Mouse (Mus musculus): ENCODE data around the gene Epb41l4b.

Epb41l4b gene

DNA sequence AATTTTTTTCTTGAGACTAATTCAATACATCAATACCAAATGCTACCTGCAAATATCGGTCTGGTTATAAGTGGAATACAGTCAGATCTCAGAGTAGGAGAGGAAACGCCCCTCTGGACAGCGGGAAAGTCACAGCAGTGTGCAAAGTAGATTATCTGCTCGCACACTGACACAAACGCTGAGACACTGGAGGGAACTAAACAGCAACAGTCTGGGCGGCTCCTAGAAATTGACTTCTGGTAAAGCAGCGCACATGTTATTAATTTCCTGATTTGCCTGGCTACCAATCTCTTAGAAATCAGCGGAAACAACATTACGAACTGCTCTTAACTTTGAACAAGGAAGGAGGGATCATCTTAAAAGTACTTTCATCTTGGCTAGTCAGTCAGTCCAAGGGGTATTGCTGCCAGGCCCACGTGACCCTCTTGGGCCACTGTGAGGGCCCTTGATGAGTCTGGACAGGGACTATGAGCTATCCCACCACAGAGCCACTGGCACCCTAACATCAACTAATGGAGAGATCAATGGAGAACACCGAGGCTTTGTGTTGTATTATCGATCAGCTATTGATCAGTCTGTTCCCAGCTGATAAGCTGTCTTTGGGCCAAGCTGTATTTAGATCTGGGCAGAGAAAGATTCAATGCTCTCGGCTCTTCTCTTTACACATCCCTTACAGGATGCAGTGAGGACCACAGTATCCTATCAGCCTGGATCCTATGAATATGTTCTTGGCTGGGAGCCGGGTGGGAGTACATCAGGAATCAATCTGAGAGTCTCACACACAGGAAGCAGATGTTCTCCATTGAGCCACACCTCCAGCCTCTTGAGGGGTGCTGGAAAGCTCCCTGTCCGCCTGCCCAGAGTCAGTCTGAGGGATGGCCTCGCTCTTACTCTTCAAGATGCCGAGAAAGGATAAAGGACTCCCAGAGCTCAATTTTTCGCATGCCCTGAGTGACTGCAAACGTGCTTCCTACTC is 28.3 kb downstream of the Epb41l4b start:
- no peak for DNase-seq (ENCODE audit: extremely low spot score, low spot score)

DNA sequence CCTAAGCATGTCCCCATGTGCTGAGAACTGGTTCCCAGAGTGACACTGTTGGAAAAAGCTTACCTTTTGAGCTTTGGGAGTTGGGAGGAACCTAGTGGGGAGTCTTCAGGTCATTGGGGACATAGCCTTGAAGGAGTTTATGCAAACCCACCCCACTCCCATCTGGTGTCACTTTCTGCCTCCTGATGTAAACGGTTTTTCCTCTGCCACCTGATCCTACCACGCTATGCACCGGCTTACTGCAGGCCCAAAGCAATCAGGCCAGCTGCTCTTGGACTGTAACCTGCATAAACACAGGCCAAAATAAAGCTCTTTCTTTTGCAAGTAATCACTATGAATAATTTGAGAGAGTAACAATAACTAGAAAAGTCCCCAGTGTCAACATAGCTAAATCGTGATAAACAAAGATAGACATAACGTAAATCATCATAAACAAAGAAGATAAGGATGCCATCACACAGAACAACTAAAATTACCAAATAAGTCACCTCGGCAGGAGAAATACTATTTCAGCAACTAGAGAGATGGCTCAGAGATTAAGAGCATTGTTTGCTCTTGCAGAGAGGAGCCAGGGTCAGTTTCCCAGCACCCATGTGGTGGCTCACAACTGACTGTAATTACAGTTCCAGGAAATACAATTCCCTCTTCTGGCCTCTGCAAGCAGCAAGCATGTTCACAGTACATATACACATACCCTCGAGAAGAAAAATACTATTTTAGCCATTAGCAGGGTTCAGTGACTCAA is 29.6 kb downstream of the Epb41l4b start:
- DNase-seq (ENCODE audit: extremely low spot score, low spot score), result no peak

DNA sequence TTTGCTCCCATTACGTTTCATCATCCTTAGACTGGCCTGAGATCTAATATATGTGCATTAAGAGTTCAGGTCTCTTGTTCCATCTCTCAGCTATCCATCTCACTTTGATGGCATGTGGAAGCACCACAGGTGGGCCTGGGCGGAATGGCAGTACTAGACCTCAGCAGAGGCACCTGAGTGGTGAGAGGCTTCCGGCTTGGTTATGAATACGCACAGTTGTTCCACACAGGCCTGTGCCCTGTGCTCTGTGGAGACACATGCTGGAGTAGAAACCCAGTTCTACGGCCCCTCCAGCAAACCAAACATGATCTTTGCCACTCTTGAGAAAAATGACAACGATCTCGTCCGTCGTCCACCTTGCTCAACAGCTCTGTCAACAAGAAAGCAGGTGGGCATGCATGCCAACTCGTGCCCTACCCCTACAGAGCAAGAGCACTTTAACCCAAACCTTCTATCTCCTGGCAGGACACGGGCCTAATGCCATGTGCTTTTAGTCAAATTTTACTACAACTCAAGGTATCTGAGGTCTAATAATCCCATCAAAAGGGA is 31.2 kb downstream of the Epb41l4b start:
- DNase-seq (ENCODE audit: extremely low spot score, low spot score), result no peak

DNA sequence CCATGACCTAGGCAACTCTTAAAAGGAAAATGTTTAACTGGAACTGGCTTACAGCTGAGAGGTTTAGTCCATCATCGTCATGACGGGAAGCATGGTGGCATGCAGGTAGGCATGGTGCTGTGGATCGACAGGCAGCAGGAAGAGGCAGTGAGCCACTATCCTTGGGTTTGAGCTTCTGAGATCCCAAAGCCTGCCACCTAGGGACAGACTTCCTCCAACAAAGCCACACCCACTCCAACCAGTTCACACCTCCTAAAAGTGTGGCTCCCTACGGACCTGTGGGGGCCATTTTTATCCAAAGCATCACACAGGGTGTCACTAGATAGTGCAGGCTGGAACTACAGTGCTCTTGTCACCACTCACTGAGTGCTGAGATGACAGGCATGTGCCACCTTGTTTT is 31.8 kb downstream of the Epb41l4b start:
- DNase-seq (ENCODE audit: extremely low spot score, low spot score), result no peak

DNA sequence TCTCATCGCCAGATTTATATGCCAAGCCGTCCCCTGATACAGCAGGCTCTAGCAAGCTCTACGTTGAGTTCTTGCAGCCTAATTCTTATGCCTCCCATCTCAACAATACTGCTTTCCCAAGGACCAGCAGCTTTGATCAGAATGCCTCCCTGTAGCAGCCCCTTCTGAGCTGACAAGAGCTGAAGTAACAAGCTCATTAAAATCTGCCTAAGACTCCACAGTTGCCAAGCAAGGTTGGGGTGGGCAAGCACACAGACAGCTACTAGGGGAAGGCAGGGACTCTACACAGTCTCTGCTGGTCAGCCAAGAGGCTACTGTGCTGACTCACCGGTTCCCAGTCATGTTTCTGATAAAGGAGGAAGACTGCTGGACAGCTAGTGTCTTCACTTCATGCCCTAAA is 33.7 kb downstream of the Epb41l4b start:
- DNase-seq (ENCODE audit: extremely low spot score, low spot score), result no peak

DNA sequence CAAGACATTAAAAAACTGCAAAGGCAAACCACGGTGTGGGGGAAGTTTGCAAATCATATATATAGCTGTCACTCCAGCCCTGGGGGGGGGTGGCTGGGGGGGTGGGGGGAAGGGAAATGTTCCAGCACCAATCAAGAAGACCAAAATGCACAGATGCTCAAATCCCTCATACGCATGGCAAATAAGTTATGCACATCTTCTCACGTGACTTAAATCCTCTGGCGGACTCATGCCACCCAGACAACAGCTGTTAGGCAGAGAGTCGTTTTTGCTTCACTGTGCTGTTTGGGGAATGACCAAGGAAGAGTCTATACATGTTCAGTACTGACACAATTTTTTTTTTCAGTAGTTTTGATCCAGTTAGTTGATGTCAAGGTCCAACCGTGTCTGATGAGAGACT is 37.9 kb downstream of the Epb41l4b start:
- no peak for DNase-seq (ENCODE audit: extremely low spot score, low spot score)

DNA sequence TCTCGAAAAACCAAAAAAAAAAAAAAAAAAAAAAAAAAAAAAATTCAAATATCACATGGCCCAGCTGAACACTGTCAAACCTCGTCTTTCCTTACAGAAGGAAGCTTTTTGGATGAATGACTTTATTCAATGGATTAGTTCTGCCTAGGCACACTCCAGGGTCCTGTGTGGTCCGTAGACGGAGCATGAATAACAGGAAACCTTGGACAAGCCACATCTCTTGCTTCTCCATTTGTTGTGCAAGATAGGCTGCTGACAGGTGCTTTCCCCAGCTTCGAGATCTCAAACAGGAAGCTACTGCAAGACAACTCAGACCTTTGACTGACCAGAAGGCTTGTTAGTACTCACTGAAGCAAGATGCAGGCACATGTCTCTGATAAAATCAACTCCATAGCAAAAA is 39.4 kb downstream of the Epb41l4b start:
- DNase-seq (ENCODE audit: extremely low spot score, low spot score), result no peak

DNA sequence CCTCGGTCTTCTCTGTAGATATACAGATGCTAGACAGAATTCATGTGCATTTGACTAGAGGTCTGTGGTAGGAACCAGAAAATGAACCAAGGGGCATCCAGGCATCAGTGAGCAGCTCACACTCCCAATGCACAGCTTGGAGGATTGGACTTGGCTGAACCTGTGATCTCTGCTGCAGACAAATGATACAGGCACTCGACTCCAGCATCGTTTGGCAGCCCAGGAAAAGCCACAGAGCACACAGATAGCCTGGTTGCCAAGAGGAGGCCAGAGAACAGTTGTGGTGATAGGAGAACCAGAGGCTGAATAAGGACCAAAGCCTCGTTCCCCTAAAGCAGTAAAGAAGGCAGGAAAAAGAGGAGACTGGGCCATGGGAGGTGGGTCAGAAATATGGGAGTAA is 42.1 kb downstream of the Epb41l4b start:
- DNase-seq (ENCODE audit: extremely low spot score, low spot score), result no peak

DNA sequence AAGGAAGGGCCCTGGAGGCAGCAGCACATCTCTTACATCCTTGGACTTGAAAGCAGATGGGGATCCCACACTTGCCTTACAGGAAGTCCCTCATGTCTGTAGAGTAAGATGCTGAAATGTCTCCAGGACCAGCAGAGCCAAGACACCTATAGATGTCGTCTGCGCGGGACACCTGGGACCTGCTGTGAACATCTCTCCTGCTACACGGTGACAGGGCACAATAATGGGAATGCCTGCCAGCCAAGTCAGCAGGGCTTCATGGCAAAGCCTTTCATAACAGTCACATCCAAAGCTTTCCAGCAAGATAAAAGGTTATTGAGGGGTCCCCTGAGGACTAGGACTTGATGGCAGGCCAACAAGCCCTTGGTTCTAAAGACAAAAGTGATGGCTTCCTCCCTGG is 45.8 kb downstream of the Epb41l4b start:
- no peak for DNase-seq (ENCODE audit: extremely low spot score, low spot score)

DNA sequence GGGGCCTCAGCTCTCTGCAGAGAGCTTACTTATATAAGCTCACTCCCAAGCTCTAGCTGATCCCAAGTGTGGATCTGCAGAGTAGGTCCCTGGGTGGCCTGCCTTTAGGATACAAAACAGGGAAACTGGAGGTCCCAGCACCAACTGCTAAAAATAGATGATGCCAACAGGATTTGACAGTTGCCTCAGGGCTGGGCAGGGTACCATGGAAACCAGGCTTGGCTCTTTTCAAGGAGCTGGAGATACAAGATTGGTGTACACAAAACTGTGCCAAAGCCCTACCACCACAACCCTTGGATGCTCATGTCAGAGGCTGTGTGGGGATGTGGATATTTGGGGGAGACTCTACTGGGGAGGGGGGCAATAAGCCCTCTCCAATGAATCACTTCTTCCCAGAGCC is 47.7 kb downstream of the Epb41l4b start:
- no peak for DNase-seq (ENCODE audit: extremely low spot score, low spot score)

DNA sequence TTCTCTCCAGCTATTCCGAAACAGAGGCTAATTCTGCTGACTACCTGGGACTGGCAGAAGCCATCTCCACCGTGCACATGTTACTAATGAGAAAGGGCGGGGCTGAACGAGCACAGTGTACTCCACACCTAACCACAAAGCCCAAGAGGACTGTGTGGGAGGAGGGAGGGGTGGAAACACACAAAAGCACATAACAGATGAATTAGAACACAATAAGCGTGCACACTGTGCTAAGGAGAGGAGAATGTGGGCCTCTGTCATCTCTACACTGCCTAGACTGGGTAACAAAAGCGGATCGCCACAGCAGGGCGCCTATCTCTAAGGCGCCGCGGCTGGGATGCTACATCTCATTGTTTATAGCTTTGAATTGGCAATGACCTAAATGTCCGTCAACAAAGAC is 51.9 kb downstream of the Epb41l4b start:
- peak; percentile 25 for DNase-seq (ENCODE audit: extremely low spot score, low spot score)

DNA sequence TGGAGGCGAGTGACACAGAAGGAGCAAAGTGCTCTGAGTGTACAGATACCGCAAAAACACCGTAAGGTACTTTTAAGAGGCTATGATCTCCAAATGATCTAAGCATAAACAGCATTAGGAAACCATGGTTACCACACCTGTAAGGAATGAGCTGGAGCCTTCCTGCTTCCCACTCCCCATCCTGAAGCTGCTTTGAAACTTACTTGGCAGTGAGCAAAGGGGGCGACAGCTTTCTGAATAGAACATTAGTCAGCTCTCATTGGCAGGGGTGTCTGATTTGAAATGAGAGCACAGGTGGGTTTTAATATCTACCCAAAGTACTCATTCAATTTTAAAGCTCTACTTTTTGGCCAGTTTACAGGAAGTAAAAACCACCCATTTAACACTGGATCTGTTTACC is 54.9 kb downstream of the Epb41l4b start:
- no peak for DNase-seq (ENCODE audit: extremely low spot score, low spot score)

DNA sequence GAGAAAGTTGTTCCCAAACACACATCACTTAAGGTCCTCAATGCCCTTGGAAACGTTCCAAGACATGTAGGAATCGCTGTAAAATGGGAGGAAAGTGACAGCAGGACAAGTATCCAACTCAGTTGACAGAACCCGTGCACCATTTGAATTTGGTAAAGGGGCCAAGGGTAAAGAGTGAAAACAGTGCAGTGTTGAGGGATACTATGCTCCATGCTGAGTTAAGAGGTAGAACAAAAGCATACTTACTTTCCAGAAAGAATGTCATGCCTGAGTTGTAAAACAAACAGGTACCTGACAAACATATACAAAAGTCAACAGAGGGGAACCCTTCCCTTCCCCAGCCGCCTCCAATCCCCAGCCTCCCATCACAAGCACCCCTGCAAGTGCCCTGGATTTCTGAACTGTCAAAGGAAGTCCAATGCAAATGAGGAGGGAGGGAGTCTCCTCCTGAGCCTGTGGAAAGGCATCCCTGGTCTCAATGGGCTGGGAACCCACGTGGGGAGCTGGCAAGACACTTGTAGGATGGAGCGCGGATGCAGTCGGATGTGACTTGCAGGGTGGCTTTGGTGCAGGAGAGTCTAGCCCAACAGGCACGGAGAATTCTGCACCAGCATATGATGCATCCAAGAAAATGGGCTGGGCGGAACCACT is 57.4 kb downstream of the Epb41l4b start:
- no peak for DNase-seq (ENCODE audit: extremely low spot score, low spot score)

DNA sequence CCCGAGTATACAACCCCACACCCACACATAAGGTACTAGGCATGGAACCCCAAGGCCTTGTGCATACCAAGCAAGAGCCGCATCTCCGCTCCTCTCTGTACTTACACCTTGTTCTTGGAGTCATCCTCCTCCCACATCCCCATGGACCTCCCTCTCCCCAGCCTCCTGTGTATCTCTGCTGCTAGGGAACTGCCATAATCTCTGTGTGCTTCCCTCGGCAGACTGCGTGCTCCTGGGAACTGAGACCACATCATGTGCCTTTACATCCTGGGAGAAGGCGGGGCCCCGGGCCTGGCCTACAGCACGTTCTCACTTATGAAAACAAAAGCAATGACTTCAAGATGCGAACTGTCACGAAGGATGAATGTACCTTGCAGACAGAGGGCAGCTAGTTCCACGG is 59.6 kb downstream of the Epb41l4b start:
- peak; percentile 34 for DNase-seq (ENCODE audit: extremely low spot score, low spot score)

DNA sequence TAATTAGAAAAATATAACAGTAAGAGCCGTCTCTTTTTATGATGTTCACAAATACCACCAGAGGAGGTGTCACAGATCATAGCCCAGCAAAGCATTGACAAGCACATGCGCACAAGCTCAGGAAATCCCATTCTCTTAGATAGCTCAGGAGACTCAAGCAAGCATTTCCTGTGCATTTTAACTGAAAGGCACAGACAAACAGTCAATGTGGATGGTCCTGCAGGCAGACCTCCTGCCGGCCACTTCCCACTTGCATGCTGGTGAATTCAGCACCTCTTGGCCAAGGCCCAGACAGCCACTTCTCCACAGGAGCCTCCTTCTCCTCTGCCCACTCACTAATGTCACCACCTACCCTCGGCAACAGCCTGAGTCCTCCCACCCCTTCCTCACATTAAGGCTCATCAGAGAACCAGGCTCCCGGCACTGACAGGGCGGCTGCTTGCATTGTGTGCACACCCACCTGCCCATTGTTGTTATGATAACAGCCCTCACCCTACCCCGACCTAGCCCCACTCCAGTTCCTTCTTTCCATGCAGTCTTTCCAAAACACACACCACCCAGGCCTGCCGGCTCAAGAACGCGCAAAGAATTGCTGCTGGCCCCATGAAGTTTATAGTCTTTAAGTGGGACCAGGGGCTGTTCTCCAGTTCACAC is 60.3 kb downstream of the Epb41l4b start:
- no peak for DNase-seq (ENCODE audit: extremely low spot score, low spot score)

DNA sequence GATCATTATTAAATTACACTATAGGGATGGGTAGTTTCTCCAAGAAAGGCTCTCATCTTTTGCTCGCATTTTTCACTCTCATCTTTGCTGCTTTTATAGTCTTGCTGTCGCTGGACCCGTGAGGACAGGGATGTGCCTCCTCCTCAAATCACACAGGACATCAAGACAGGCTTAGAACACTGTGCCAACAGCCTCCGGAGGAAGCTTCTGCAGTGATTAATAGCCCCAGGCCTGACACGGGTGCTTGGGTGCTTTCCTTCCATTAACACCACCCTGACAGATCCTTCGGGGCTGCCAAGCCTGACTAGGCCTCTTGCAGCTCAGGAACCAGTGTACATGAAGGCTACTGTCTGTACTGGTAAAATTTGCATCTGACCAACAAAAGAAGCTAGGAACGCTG is 61.8 kb downstream of the Epb41l4b start:
- DNase-seq (ENCODE audit: extremely low spot score, low spot score), result no peak

DNA sequence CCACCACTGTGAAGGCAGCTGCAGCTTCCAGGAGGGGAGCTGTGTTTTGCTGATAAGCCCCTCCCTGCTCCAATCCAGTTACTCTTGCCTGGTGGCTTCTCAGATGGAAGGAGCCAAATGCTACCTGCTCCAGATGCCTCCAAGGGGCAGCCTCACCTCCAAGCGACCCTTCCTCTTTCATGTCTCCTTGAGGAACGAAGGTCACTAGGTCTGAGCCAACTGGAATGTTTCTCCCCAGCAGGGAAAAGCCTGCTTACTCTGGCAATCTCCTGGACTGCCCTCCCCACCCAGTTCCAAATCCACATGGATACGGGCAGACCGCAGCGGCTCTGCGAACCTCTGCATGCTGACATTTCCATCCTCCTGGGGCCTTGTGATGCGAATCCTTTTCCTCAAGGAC is 69.4 kb downstream of the Epb41l4b start:
- no peak for DNase-seq (ENCODE audit: extremely low spot score, low spot score)

DNA sequence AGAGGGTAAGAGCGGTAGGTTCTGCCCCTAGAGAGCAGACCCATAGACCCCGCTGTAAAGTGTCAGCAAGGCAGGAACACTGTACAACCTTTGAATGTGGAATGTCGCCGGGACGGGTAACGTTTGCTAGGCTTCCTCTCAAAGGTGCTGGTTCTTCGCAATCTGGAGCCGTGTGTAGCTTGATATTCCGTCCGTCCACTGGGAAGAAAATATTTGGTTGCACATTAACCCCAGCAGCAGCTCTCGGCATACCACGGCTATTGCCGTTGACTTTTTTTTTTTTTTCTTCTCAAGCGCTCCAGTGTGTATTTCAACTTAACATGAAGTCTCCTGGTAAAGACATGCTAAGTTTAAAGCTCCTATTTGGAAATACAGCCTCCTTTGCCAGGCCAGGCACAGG is 70.1 kb downstream of the Epb41l4b start:
- no peak for DNase-seq (ENCODE audit: extremely low spot score, low spot score)

DNA sequence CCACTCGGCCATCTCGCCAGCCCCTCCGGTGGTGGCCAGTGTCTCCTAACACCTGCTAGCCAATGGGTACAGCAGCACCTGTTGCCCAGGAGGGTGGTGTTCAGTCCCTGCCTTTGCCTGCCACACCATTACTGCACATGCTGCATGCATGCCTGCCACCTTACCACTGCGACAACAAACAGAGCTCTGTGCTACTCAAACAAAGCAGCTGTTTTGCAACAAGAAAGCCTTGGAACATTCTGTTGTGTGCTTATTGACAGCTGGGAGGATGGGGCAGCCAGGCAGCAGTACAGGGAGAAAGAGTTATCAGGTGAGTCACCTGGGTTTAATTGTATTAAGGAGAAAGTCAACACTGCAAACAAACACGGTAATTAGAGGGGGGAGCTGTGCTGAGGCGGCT is 72.6 kb downstream of the Epb41l4b start:
- no peak for DNase-seq (ENCODE audit: extremely low spot score, low spot score)

DNA sequence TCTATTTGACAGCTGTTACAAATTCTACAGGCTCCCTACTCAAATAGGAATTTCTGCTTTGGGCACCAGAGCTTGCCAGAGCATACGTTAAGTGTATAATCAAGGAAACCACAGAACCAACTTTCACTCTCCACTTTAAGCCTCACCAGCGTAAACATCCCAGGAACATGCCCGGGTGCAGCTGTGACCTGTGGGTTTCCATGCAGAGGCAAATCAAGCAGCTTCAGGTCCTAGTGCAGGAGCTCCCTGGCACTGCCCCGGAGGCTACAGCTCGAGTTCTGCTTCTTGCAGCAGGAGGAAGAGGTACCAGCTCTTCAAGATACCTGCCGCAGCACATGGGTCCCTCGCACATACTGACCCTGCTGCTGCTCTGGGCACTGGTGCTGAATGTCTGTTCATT is 74.8 kb downstream of the Epb41l4b start:
- no peak for DNase-seq (ENCODE audit: extremely low spot score, low spot score)

DNA sequence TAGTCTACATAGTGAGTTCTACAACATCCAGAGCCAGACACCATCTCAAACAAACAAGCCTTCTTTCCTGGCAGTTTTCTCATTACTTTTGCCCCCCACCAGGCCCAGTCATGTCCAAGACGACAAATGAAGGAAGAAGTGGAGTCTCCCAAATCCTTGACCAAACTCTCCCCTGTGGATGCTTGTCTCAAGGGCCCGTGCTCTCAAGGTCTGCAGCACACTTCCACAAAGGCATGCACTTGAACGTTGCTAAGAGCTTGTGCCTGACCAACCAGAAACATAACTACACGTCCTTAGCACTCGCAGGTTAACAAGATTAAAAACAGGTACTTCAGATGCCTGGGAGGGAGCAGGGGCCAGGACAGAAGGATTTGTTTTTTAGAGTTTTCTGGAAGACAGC is 75.4 kb downstream of the Epb41l4b start:
- DNase-seq (ENCODE audit: extremely low spot score, low spot score), result no peak
